Mouse (Mus musculus) MEL (cell line): ENCODE measurements around the gene Thbs1. TPM values are rescaled to one million over a fixed set of nuclear protein-coding genes. Genes with fewer than 3 reads are reported as not detected.

Experiments used
- DNase-seq: peaks from one replicate; pipeline ENCODE4 v3.0.0; 2011; ENCODE audit warnings: low read depth, low spot score
- H3K27ac ChIP-seq: 2 replicates; pipeline ENCODE4 v1.5.1; 2012; ENCODE audit warnings: low read depth, mild to moderate bottlenecking, control low read depth, low read length, moderate library complexity; ENCODE audit not compliant: control insufficient read depth
- H3K27me3 ChIP-seq, 2 experiments: fragments of 150-350 bp in 1 of 2; sonication (generic) in 1 of 2; 2 replicates each; pipeline ENCODE4 v1.6.1; 2012; ENCODE audit warnings: low read length in 2 of 2, mild to moderate bottlenecking in 2 of 2, improper control_type of control experiment in 1 of 2, moderate library complexity in 1 of 2; ENCODE audit not compliant: insufficient read depth in 2 of 2, control insufficient read depth in 1 of 2
- H3K36me3 ChIP-seq, 2 experiments: 2 replicates each; pipeline ENCODE4 v1.6.1; 2012 to 2014; ENCODE audit warnings: low read length in 2 of 2, improper control_type of control experiment in 1 of 2, inconsistent platforms in 1 of 2, mild to moderate bottlenecking in 1 of 2; ENCODE audit not compliant: insufficient read depth in 2 of 2, control insufficient read depth in 1 of 2
- H3K4me1 ChIP-seq, 2 experiments: fragments of 150-350 bp in 1 of 2; sonication (generic) in 1 of 2; 2 replicates each; pipeline ENCODE4 v1.6.1; 2012; ENCODE audit warnings: low read length in 2 of 2, improper control_type of control experiment in 1 of 2, mild to moderate bottlenecking in 1 of 2; ENCODE audit not compliant: insufficient read depth in 2 of 2, control insufficient read depth in 1 of 2
- H3K4me3 ChIP-seq, 2 experiments: fragments of 150-350 bp in 1 of 2; sonication (generic) in 1 of 2; 2 replicates each; pipeline ENCODE4 v1.5.1; 2012; ENCODE audit warnings: low read depth in 2 of 2, low read length in 2 of 2, mild to moderate bottlenecking in 2 of 2, moderate library complexity in 2 of 2, control low read depth in 1 of 2, improper control_type of control experiment in 1 of 2; ENCODE audit not compliant: control insufficient read depth in 1 of 2, insufficient read depth in 1 of 2
- H3K79me2 ChIP-seq: 2 replicates; pipeline ENCODE4 v1.6.1; 2012; ENCODE audit warnings: mild to moderate bottlenecking, low read length, moderate library complexity; ENCODE audit not compliant: control insufficient read depth, poor library complexity, insufficient read depth
- H3K9ac ChIP-seq: 2 replicates; pipeline ENCODE4 v1.6.1; 2012; ENCODE audit warnings: low read depth, mild to moderate bottlenecking, control low read depth, low read length, moderate library complexity; ENCODE audit not compliant: control insufficient read depth, poor library complexity, severe bottlenecking
- H3K9me3 ChIP-seq: fragments of 150-350 bp; sonication (generic); replicated peaks from 2 replicates; pipeline ENCODE4 v1.6.1; 2012; ENCODE audit warnings: mild to moderate bottlenecking, low read length, improper control_type of control experiment, moderate library complexity; ENCODE audit not compliant: insufficient read depth
- ELF1 ChIP-seq: IDR thresholded peaks from 2 replicates; pipeline ENCODE4 v1.6.1; 2014; ENCODE audit warnings: low read depth, mild to moderate bottlenecking, inconsistent platforms, low read length, improper control_type of control experiment, moderate library complexity
- EP300 ChIP-seq, 2 experiments: IDR thresholded peaks; 2 replicates each; pipeline ENCODE4 v1.6.1; 2011; ENCODE audit warnings: improper control_type of control experiment in 2 of 2, low read length in 2 of 2, low read depth in 1 of 2, mild to moderate bottlenecking in 1 of 2
- ETS1 ChIP-seq: IDR thresholded peaks from 2 replicates; pipeline ENCODE4 v1.6.1; 2012; ENCODE audit warnings: low read depth, mild to moderate bottlenecking, inconsistent platforms, low read length, improper control_type of control experiment, moderate library complexity
- GABPA ChIP-seq: IDR thresholded peaks from 2 replicates; pipeline ENCODE4 v1.6.1; 2012; ENCODE audit warnings: low read depth, mild to moderate bottlenecking, inconsistent platforms, low read length, improper control_type of control experiment, moderate library complexity
- HCFC1 ChIP-seq: IDR thresholded peaks from 2 replicates; pipeline ENCODE4 v1.6.1; 2012; ENCODE audit warnings: low read depth, mild to moderate bottlenecking, inconsistent platforms, low read length, improper control_type of control experiment, moderate library complexity
- MAX ChIP-seq: IDR thresholded peaks from 2 replicates; pipeline ENCODE4 v1.6.1; 2011; ENCODE audit warnings: low read length, improper control_type of control experiment
- MXI1 ChIP-seq: IDR thresholded peaks from 2 replicates; pipeline ENCODE4 v1.6.1; 2011; ENCODE audit warnings: mild to moderate bottlenecking, low read depth, low read length, improper control_type of control experiment
- MYC ChIP-seq: IDR thresholded peaks from 2 replicates; pipeline ENCODE4 v1.6.1; 2011; ENCODE audit warnings: low read depth, mild to moderate bottlenecking, low read length, improper control_type of control experiment, moderate library complexity
- POLR2AphosphoS2 ChIP-seq: IDR thresholded peaks from 2 replicates; pipeline ENCODE4 v1.6.1; 2011; ENCODE audit warnings: low read length, improper control_type of control experiment
- POLR2AphosphoS5 ChIP-seq: IDR thresholded peaks from 2 replicates; pipeline ENCODE4 v1.6.1; 2012; ENCODE audit warnings: low read depth, borderline replicate concordance, mild to moderate bottlenecking, inconsistent platforms, low read length, moderate library complexity, mixed read lengths
- RCOR1 ChIP-seq: IDR thresholded peaks from 2 replicates; pipeline ENCODE4 v1.6.1; 2012; ENCODE audit warnings: low read depth, mild to moderate bottlenecking, inconsistent platforms, low read length, improper control_type of control experiment
- TAL1 ChIP-seq: IDR thresholded peaks from 2 replicates; pipeline ENCODE4 v1.6.1; 2012; ENCODE audit warnings: mild to moderate bottlenecking, inconsistent platforms, low read length, moderate library complexity, mixed read lengths
- UBTF ChIP-seq: IDR thresholded peaks from 2 replicates; pipeline ENCODE4 v1.6.1; 2012; ENCODE audit warnings: low read depth, mild to moderate bottlenecking, inconsistent platforms, low read length, improper control_type of control experiment, moderate library complexity, borderline replicate concordance; ENCODE audit not compliant: insufficient read depth
- USF2 ChIP-seq, 2 experiments: IDR thresholded peaks; 2 replicates each; pipeline ENCODE4 v1.6.1; 2011 to 2012; ENCODE audit warnings: improper control_type of control experiment in 2 of 2, low read length in 2 of 2, borderline replicate concordance in 1 of 2, inconsistent platforms in 1 of 2, low read depth in 1 of 2, mild to moderate bottlenecking in 1 of 2; ENCODE audit not compliant: insufficient read depth in 1 of 2
- polyA plus RNA-seq, 2 experiments: library from polyadenylated mRNA; stranded (reverse) in 1 of 2; unstranded in 1 of 2; fragments of >175 nt in 1 of 2; fragments of >200 nt in 1 of 2; gene quantifications; 2 replicates each; pipeline versions ENCODE4 v1.2.1 to v1.2.4; 2012; ENCODE audit warnings: low replicate concordance in 2 of 2, low read depth in 1 of 2; ENCODE audit not compliant: insufficient read length in 2 of 2, insufficient read depth in 1 of 2, missing spikeins in 1 of 2
- total RNA-seq: library from RNA; depleted of rRNA; stranded (reverse); fragments of 300-350 nt; gene quantifications from 2 replicates; pipeline ENCODE4 v1.2.3, GENCODE M21; 2012

Gene Thbs1
- total and polyA plus RNA-seq, 3 experiments, result not detected

- TF ChIP-seq ELF1 (no peak), POLR2AphosphoS5 (no peak)
- no peaks in the 10 kb centered on the region for H3K27me3 ChIP-seq
- H3K9ac ChIP-seq, result no peak overlapping the region
- no peaks in the 10 kb centered on the region for H3K4me1 ChIP-seq
- no peaks in the 10 kb centered on the region for H3K36me3 ChIP-seq
- no peak for DNase-seq
- no peak overlapping the region for H3K4me3 ChIP-seq
- no peak overlapping the region for H3K27ac ChIP-seq
- H3K9me3 ChIP-seq, result no peaks in the 10 kb centered on the region
- no peaks in the 10 kb centered on the region for H3K79me2 ChIP-seq
These were observed 1.3 kb downstream of the Thbs1 start for GRCm38 (mm10) chr2:118112846-118113479.

GRCm38 (mm10) chr2:118113808-118114524, 2.3 kb downstream of the Thbs1 start:
- no peaks in the 10 kb centered on the region for H3K79me2 ChIP-seq
- H3K9ac ChIP-seq, result no peak overlapping the region
- H3K9me3 ChIP-seq, result no peaks in the 10 kb centered on the region
- no peak overlapping the region for H3K4me3 ChIP-seq
- no peak for TF ChIP-seq GABPA
- no peak for TF ChIP-seq ETS1
- no peak for TF ChIP-seq POLR2AphosphoS2
- no peak for TF ChIP-seq USF2 (IDR thresholded peaks at IDR 0.05; ENCODE audit: borderline replicate concordance in 1 of 2, insufficient read depth in 1 of 2, low read depth in 1 of 2, low read length in 2 of 2)
- TF ChIP-seq MYC, result no peak
- TF ChIP-seq POLR2AphosphoS5, result no peak
- TF ChIP-seq RCOR1, result no peak
- TF ChIP-seq EP300 (IDR thresholded peaks at IDR 0.05; ENCODE audit: low read depth in 1 of 2, low read length in 2 of 2), result no peak
- TF ChIP-seq MXI1, result no peak
- TF ChIP-seq UBTF, result no peak
- TF ChIP-seq TAL1, result no peak
- TF ChIP-seq MAX, result no peak
- TF ChIP-seq HCFC1, result no peak
- no peaks in the 10 kb centered on the region for H3K27me3 ChIP-seq
- H3K36me3 ChIP-seq, result no peaks in the 10 kb centered on the region
- DNase-seq, result no peak
- H3K4me1 ChIP-seq, result no peaks in the 10 kb centered on the region
- H3K27ac ChIP-seq, result no peak overlapping the region
